Mouse (Mus musculus) common myeloid progenitor, adult 5-6 weeks (primary cell): ENCODE measurements around the gene Atat1. TPM values are rescaled to one million over a fixed set of nuclear protein-coding genes. Genes with fewer than 3 reads are reported as not detected.

ENCODE experiments used
- ATAC-seq: replicated peaks from 2 replicates; pipeline ENCODE4 v1.8.0; 2016; ENCODE audit warnings: low read depth, mild to moderate bottlenecking, moderate TSS enrichment, inconsistent platforms; ENCODE audit not compliant: poor library complexity, severe bottlenecking
- total RNA-seq: library from RNA; stranded (forward); fragments of 200-1000, 187-1606 nt; gene quantifications from 2 replicates; pipeline ENCODE4 v1.2.3, GENCODE M21; 2017

Gene Atat1
- total RNA-seq, 1 experiment from 2014 or later: 13.6 TPM

GRCm38 (mm10) chr17:35859835-35860234 lies 50.0 kb downstream of the Atat1 start:
- no peak for ATAC-seq

- no peak for ATAC-seq
Measured at GRCm38 (mm10) chr17:35859371-35859770, 50.5 kb downstream of the Atat1 start.

GRCm38 (mm10) chr17:35850974-35851373 lies 58.9 kb downstream of the Atat1 start:
- peak; percentile 82 for ATAC-seq

- 0 out of 2 replicates have a peak, but pooled peaks have one; percentile 19 for ATAC-seq
Measured at GRCm38 (mm10) chr17:35848112-35848511, 61.8 kb downstream of the Atat1 start.

Other genes starting within 250 kb of the Atat1 start
- 13.2 and 44.4 TPM in 2 replicates for gene Vars2, start 242.5 kb downstream of the Atat1 start, total RNA-seq
- gene Gtf2h4, start 236.3 kb downstream of the Atat1 start, total RNA-seq: 16.5 and 23.3 TPM in 2 replicates
- not detected in 2 replicates for gene Ddr1, start 205.5 kb downstream of the Atat1 start, total RNA-seq
- 66.9 and 67.4 TPM in 2 replicates for gene Ier3, start 88.4 kb downstream of the Atat1 start, total RNA-seq
- 62.8 and 68.5 TPM in 2 replicates for gene Flot1, start 86.8 kb downstream of the Atat1 start, total RNA-seq
- 922 and 1,068 TPM in 2 replicates for gene Tubb5, start 71.8 kb downstream of the Atat1 start, total RNA-seq
- gene Mdc1, start 68.6 kb downstream of the Atat1 start, total RNA-seq: 27.0 and 39.0 TPM in 2 replicates
- gene Nrm, start 48.8 kb downstream of the Atat1 start, total RNA-seq: 55.1 and 58.3 TPM in 2 replicates
- gene Ppp1r18, start 44.5 kb downstream of the Atat1 start, total RNA-seq: 11.3 and 24.0 TPM in 2 replicates
- 42.3 and 52.4 TPM in 2 replicates for gene Dhx16, start 30.3 kb downstream of the Atat1 start, total RNA-seq
- gene 2310061I04Rik, start 12.6 kb downstream of the Atat1 start, total RNA-seq: 6.3 and 10.9 TPM in 2 replicates
- 52.4 and 66.3 TPM in 2 replicates for gene Mrps18b, start 6.3 kb upstream of the Atat1 start, total RNA-seq
- gene Ppp1r10, start 6.4 kb upstream of the Atat1 start, total RNA-seq: 101 and 107 TPM in 2 replicates
- 236 and 291 TPM in 2 replicates for gene Abcf1, start 59.7 kb upstream of the Atat1 start, total RNA-seq
- 23.0 and 23.1 TPM in 2 replicates for gene Gnl1, start 69.8 kb upstream of the Atat1 start, total RNA-seq
- 8.3 and 9.7 TPM in 2 replicates for gene Prr3, start 70.2 kb upstream of the Atat1 start, total RNA-seq
- 15.3 and 16.4 TPM in 2 replicates for gene H2-T24, start 110.5 kb upstream of the Atat1 start, total RNA-seq
- gene H2-T23, start 122.8 kb upstream of the Atat1 start, total RNA-seq: 128 and 151 TPM in 2 replicates
- 42.8 and 48.6 TPM in 2 replicates for gene H2-T22, start 132.7 kb upstream of the Atat1 start, total RNA-seq
- gene Gm6034, start 132.9 kb upstream of the Atat1 start, total RNA-seq: not detected in 2 replicates
- 0.05 TPM in 1 of 2 replicates, not detected in the other for gene Gm11127, start 148.3 kb upstream of the Atat1 start, total RNA-seq
- 0.96 TPM in 1 of 2 replicates, not detected in the other for gene Gm19684, start 211.6 kb upstream of the Atat1 start, total RNA-seq
- gene Gm7030, start 219.3 kb upstream of the Atat1 start, total RNA-seq: not detected in 2 replicates